Mouse (Mus musculus): ENCODE measurements around the gene Cracr2a. TPM values are rescaled to one million over a fixed set of nuclear protein-coding genes. Genes with fewer than 3 reads are reported as not detected.

The Cracr2a gene
- polyA plus RNA-seq, 1 experiment from 2014 or later: 1.2 TPM

DNA sequence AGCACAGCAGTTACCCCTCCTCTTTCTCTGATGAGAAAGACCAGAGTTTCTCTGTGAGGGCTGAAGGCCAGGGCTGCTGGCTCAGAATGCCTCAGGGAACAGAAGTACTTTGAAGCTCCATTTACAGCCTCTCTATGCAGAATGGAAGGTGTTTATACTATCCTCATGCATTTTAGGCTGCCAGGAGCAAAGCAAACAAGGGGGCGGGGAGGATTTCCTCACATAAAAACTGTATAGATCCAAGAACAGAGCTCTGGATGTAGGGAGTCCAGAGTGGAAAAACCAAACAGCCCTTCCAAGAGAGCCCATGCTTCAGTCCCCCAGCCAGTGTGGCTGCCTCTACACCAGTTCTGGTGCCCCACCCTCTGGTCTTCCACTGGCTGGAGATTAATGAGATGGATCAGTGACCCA, 147.1 kb downstream of the Cracr2a start:
- H3K4me1 ChIP-seq: peaks cover 16% of the 10 kb centered on the region; the same call in 1 of the 2 replicates
- WGBS: 33% methylated on average over 1 of the region's 1 CpGs
- no peaks in the 10 kb centered on the region for H3K27me3 ChIP-seq (replicated peaks)
- no peak overlapping the region for H3K4me2 ChIP-seq
- H3K36me3 ChIP-seq: no peaks in the 10 kb centered on the region
- peak; percentile 26; the same call in 1 of the 2 replicates for ATAC-seq (ENCODE audit: low FRiP score)
- peak overlapping the region; percentile 54 for H3K27ac ChIP-seq (replicated peaks)
- no peak overlapping the region for H3K4me3 ChIP-seq (replicated peaks)
- H3K9ac ChIP-seq (replicated peaks): no peak overlapping the region
- H3K9me3 ChIP-seq (replicated peaks): no peaks in the 10 kb centered on the region

- ATAC-seq (ENCODE audit: low FRiP score): no peak
- no peak overlapping the region for H3K4me2 ChIP-seq
- no peaks in the 10 kb centered on the region for H3K9me3 ChIP-seq (replicated peaks)
- H3K4me1 ChIP-seq: peaks cover 25% of the 10 kb centered on the region
- no peak overlapping the region for H3K27ac ChIP-seq (replicated peaks)
- WGBS: 14% methylated on average over 5 of the region's 5 CpGs
- no peak overlapping the region for H3K4me3 ChIP-seq (replicated peaks)
- no peaks in the 10 kb centered on the region for H3K36me3 ChIP-seq
- H3K27me3 ChIP-seq (replicated peaks): no peaks in the 10 kb centered on the region
- H3K9ac ChIP-seq (replicated peaks): no peak overlapping the region
Observed at GRCm38 (mm10) chr6:127714906-127715305, 153.8 kb downstream of the Cracr2a start.

DNA sequence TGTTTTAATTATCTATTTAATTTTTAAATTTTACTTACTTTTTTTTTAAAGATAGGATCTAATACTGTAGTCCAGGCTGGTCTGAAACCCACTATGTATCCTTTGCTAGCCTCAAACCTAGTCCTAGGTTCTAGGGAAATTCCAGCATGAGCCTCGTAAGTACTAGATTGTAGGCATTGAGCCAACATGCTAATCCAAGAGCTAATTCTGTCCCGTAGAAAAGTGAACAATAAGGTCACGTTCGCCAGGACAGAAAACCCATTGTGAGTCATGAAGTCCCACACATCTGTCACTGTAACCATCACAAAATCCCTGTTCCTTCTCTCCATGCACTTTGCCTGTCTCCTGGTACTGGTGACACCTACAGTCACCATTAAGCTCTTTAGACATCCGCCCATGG, 154.3 kb downstream of the Cracr2a start:
- H3K9me3 ChIP-seq (replicated peaks): no peaks in the 10 kb centered on the region
- H3K4me3 ChIP-seq (replicated peaks): no peak overlapping the region
- H3K27ac ChIP-seq (replicated peaks): no peak overlapping the region
- no peak overlapping the region for H3K4me2 ChIP-seq
- no peak for ATAC-seq (ENCODE audit: low FRiP score)
- no peaks in the 10 kb centered on the region for H3K36me3 ChIP-seq
- H3K27me3 ChIP-seq (replicated peaks): no peaks in the 10 kb centered on the region
- H3K9ac ChIP-seq (replicated peaks): no peak overlapping the region
- H3K4me1 ChIP-seq: peaks cover 30% of the 10 kb centered on the region
- WGBS: 52% methylated on average over 5 of the region's 5 CpGs

DNA sequence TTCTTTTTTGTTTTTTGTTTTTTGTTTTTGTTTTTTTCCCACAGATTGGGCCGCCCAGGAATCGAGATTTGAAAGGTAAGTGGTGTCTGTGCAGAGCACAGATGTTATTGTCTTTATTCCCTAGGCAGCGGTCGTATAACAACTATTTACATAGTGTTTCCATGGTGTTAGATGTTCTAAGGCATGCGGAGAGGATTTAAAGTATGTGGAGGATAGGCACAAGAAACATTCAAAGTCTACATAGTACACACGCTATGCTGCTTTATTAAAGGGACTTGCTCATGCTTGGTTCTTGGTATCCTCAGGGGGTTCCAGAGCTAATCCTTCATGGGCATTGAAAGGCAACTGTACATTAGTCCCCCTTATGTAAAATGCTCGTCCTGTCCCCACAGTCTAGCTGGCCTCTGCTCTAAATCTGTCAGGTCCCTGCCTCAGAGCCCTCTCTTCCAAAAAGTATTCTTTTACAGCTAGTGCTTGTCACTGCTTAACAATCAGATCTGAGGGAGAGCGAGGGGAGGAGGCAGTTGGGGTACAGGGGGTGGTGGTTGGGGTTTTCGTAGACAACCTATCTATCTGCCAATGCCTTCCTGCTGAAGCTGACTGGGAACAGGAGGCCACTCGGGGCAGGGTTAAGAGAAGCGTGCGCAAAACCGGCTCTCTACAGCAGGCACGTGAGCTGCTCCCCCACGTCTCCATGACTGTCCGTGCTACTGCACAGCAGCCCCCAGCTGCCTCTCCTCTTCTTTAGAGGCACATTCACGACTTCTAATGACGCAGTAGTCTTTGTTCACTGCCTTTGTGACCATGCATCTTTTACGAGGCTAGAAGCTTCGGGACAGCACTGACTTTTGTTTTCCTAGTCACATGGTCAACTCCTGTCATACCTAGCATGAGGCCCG, 156.3 kb downstream of the Cracr2a start:
- 12% methylated on average over 21 of the region's 21 CpGs for WGBS

DNA sequence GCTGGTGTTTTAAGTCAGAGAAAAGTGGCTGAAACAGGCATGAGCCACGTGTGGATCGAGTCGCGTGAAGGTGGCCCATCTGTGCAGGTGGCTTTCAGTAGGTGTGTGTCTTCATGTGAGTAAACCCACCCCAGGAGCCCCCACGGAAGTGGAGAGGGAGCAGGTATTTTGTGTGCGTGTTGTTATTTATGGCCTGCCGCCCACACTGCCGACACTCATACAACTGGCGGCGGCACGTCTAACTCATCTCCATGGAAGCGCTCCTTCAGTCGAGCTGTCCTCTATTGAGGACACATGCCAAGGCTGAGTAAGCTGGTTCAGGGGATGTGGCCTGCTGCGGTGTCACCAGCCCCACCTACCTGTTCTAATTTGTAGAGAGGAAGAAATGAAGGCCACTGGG, 158.7 kb downstream of the Cracr2a start:
- no peaks in the 10 kb centered on the region for H3K27me3 ChIP-seq (replicated peaks)

More for the DNA sequence above, 156.3 kb downstream of the Cracr2a start:
- H3K27me3 ChIP-seq (replicated peaks): no peaks in the 10 kb centered on the region
- ATAC-seq (ENCODE audit: low FRiP score): peak; percentile 70
- H3K4me2 ChIP-seq: peak overlapping the region; percentile 42
- H3K9me3 ChIP-seq (replicated peaks): no peaks in the 10 kb centered on the region
- peak overlapping the region; percentile 3; the same call in 1 of the 2 replicates for H3K27ac ChIP-seq (replicated peaks)
- H3K4me1 ChIP-seq: peaks cover 31% of the 10 kb centered on the region
- H3K9ac ChIP-seq (replicated peaks): no peak overlapping the region
- H3K36me3 ChIP-seq: no peaks in the 10 kb centered on the region
- H3K4me3 ChIP-seq (replicated peaks): 0 out of 2 replicates have a peak overlapping the region, but pooled peaks have one; percentile 7

DNA sequence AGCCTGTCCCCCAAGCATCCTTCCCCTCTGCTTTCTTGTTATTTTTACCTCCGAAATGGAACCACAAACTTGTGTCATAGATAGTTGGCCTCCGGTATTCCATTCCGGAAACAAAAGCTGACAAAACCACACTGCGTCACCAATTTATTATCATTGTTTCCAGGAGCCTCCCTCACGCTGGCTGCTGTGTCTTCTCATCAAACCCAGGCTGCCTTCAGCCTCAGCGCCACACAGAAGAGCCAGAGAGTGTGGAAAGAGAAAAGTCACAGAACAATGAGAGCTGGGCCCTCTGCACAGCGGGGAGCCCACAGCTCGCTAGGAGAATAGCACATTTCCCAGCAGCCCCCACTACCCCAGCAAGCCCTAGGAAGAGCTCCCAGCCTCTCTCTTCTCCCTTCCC, 162.0 kb downstream of the Cracr2a start:
- peaks cover 23% of the 10 kb centered on the region for H3K4me1 ChIP-seq
- peak overlapping the region; percentile 9; the same call in 1 of the 2 replicates for H3K4me2 ChIP-seq
- WGBS: 26% methylated on average over 8 of the region's 8 CpGs
- peaks cover 17% of the 10 kb centered on the region; the same call in 1 of the 2 replicates for H3K36me3 ChIP-seq
- no peak overlapping the region for H3K4me3 ChIP-seq (replicated peaks)
- H3K27ac ChIP-seq (replicated peaks): peak overlapping the region; percentile 60; the same call in 1 of the 2 replicates
- 0 out of 2 replicates have a peak, but pooled peaks have one; percentile 18 for ATAC-seq (ENCODE audit: low FRiP score)
- no peak overlapping the region for H3K9ac ChIP-seq (replicated peaks)
- no peaks in the 10 kb centered on the region for H3K27me3 ChIP-seq (replicated peaks)
- H3K9me3 ChIP-seq (replicated peaks): no peaks in the 10 kb centered on the region

More for the DNA sequence above, 158.7 kb downstream of the Cracr2a start:
- H3K27ac ChIP-seq (replicated peaks): no peak overlapping the region
- whole genome bisulfite sequencing: 52% methylated on average over 14 of the region's 14 CpGs
- H3K36me3 ChIP-seq: 0 out of 2 replicates have a peak, but pooled peaks cover 2% of the 10 kb centered on the region
- H3K9me3 ChIP-seq (replicated peaks): no peaks in the 10 kb centered on the region
- peak; percentile 35; the same call in 1 of the 2 replicates for ATAC-seq (ENCODE audit: low FRiP score)
- H3K4me2 ChIP-seq: no peak overlapping the region
- H3K4me1 ChIP-seq: peaks cover 39% of the 10 kb centered on the region
- H3K4me3 ChIP-seq (replicated peaks): no peak overlapping the region
- no peak overlapping the region for H3K9ac ChIP-seq (replicated peaks)

Other genes with a start within 250 kb of the Cracr2a start
- 65.1 and 72.6 TPM in 2 replicates for gene Parp11, start 114.5 kb upstream of the Cracr2a start, polyA plus RNA-seq (2015; fragmentation: Nextera tagmentation; extraction: Ambion mirVana)
- 32.8 and 37.9 TPM in 2 replicates for gene Prmt8, start 208.1 kb downstream of the Cracr2a start, polyA plus RNA-seq (2015; fragmentation: Nextera tagmentation; extraction: Ambion mirVana)

Data from neural tube, embryonic 15.5 days (tissue).